Mouse (Mus musculus) myocyte (in vitro differentiated cells): Measurements from ENCODE around the gene Bola3.

Experiments used
- CEBPB ChIP-seq: IDR thresholded peaks from 2 replicates; pipeline ENCODE4 v1.6.1; 2011; ENCODE audit warnings: mild to moderate bottlenecking, moderate library complexity; ENCODE audit not compliant: poor library complexity, insufficient read depth, severe bottlenecking
- POLR2A ChIP-seq: IDR thresholded peaks from one replicate; pipeline ENCODE4 v1.6.1; 2011; ENCODE audit warnings: low read depth, mild to moderate bottlenecking, control low read depth, moderate library complexity; ENCODE audit not compliant: insufficient read length
- USF1 ChIP-seq: IDR thresholded peaks from one replicate; pipeline ENCODE4 v1.6.1; 2011; ENCODE audit warnings: low read depth, mild to moderate bottlenecking, control low read depth, moderate library complexity

DNA sequence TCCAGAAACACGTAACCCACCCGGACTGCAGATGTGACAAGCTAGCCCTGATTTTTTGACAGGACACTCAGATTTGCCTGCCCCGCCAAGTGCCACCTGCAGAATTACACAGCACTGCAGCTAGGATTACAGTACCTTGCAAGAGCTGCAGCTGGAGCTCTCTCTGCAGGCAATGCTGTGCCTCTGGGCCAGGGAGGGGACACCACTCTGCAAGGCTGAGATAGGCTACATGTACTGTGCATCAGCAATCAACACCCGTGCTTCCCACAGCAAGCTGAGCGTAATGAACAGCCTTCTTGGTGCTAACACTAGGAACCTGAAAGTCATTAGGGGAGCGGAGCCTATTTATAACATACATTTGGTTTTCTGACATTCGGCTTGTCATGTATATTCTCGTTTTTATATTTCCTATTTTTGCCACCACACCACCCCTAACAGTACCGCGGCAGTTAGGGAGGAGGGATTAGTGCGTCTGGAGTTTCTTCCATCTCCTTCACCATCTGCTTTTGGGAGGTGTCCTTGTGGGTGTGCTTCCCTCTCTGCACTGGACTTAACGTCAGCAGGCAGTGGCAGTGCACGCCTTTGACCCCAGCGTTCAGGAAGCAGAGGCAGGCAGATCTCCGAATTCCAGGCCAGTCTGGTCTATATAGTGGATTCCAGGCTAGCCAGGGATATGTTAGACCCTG is 46.7 kb downstream of the Bola3 start:
- TF ChIP-seq CEBPB, result no peak
- TF ChIP-seq POLR2A, result no peak
- TF ChIP-seq USF1, result no peak
